Mouse (Mus musculus) heart, postnatal 0 days (tissue): ENCODE results near the gene Urb2.
A peak's percentile ranks its signal among the peaks of the same experiment; 100 is the strongest.

ENCODE experiments used
- CTCF ChIP-seq: IDR thresholded peaks from 2 replicates; pipeline ENCODE4 v1.5.1; 2016; ENCODE audit warnings: antibody characterized with exemption, control low read depth, low read depth
- EP300 ChIP-seq: IDR thresholded peaks from 2 replicates; pipeline ENCODE4 v1.6.1; 2016; ENCODE audit warnings: antibody characterized with exemption, low read depth

DNA sequence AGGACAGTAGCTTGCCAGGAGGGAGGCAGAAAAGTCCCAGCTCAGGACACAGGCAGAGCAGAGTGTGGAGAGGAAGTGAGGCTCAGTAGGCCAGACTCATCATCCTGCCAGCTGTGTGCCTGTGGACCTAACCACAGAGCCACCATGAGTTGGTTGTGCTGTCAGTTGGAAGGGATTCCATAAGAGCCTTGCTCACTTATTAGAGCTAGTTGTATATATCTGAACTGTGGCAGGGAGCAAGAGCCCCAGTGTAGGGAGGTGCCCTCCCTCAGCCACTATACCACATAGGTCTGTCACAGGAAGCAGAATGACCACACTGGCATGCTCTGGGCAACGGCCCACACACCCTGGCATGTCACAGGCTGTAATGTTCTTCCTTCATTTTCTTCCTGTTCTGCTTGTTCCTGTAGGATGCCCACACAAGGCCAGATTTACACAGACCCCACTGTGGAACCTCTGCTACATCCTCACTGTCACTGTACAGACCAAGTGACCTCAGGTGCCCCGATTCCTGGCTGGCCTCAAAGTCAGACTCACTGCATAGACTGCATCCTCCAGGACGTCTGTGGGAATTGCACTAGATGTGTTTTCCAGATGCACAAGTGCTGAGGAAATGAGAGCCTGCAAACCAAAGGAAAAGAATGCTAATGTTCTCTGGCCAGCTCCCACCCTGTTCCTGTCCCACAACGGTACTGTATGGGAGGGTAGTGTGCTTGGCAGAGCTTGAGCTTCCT, 45.2 kb downstream of the Urb2 start:
- TF ChIP-seq CTCF (no peak), EP300 (0 out of 2 replicates have a peak, but pooled peaks have one; percentile 65)
